Mouse (Mus musculus) neural tube, embryonic 10.5 days (tissue): ENCODE data around the gene 4931429L15Rik.
"Not testable (repeated sequence)": the region's sequence is repeated elsewhere in the genome, so short reads cannot be mapped to it uniquely, and the experiment has no call there.

ENCODE experiments used
- DNase-seq: peaks from one replicate; pipeline ENCODE4 v3.0.0-alpha.2; 2017; ENCODE audit warnings: low spot score; ENCODE audit errors: extremely low spot score

Gene 4931429L15Rik

DNA sequence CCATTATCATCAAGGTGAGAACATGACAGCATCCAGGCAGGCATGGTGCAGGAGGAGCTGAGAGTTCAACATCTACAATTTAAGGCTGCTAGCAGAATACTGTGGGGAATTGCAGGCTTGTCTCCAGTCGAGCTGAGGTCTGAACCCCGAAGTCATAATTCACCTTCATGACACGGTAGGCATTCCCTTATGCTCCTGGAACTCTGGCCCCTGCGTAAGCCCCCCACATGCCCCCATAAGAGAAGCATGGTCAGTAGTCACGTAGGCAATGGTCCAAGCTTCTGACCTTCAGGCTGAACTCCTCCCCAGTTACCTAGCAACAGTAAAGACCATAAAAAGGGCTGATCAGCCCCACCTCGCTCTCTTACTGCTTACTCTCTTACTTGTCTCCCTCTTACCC is at the start of gene 4931429L15Rik:
Gene 4931429L15Rik, minus strand, starts transcription at position 101 of the 400 bp plus-strand sequence.
- DNase-seq: not testable (repeated sequence)

- no peak for DNase-seq
Observed at GRCm38 (mm10) chr9:46362459-46362858, 42.7 kb upstream of the 4931429L15Rik start.

GRCm38 (mm10) chr9:46361461-46362111 is 41.8 kb upstream of the 4931429L15Rik start:
- no peak for DNase-seq

DNA sequence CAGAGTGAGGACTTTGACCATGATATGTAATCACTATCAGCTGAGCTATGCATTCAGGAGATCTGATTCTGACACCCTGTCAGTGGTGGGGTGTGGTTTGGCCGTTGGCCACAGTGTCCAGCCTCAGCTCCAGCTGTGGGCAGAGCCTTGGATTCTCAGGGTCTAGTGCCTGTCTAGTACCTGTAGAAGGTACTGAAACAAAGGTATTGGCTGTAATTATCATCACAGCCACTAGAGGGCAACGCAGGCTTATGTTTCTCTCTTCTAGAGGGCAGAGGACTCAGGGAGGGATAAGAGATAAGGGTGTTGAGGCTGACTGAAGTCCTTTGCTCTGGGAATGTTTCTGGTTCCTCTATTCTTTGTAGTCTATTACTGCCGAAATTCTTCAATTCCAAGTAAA is 34.2 kb upstream of the 4931429L15Rik start:
- peak; percentile 59 for DNase-seq

DNA sequence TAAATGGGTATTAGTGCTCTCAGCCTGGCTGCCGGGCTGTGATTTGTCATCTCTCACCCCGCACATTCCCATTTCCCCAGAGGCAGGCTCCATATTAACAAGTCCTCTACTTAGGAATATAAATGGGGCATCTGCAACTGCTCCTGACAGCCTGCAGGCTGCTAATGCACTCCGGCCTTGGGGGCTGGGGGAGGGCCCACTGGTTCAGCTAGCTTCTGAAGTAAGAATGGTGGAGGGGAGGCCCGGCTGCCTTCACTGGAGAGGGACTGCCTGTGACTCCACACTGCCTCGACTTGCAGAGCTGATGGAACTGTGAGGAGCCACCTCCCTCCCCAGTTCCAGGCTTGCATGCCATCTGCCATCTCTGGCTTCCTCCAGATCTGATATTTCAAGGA is 33.5 kb upstream of the 4931429L15Rik start:
- DNase-seq: no peak

DNA sequence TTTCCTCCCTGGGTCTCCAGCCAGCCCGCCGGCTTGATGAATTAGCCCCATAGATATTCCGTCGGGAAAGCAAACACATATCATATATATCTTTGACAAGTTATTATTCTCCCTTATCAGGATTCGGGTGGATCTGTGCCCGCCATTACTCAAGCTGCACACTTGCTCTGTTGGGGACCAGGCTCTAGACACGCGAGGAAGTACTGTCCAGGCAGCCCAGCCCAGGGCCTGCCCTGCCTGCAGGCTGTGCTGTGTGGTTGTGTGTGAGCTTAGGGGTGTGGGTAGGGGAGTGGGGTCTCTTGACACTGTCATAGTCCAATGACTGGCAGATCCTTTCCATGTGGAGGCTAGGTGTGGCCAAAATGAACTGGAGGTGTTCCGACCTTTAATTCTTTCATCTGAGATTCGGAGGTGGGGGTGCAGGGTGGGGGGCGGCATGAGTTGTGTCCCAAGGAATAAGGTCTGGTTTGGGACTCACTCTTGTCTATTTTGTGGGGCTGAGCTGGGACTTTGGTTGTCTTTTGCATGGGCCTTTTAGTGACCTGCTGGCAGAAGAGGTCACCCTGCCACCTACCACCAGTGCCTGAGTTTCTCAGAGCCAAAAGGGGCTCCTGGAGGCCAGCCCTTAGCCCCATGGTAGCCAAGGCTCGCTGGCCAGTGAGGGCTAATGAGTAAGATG is 33.0 kb upstream of the 4931429L15Rik start:
- DNase-seq: no peak

GRCm38 (mm10) chr9:46350451-46350981 is 30.7 kb upstream of the 4931429L15Rik start:
- DNase-seq: no peak

DNA sequence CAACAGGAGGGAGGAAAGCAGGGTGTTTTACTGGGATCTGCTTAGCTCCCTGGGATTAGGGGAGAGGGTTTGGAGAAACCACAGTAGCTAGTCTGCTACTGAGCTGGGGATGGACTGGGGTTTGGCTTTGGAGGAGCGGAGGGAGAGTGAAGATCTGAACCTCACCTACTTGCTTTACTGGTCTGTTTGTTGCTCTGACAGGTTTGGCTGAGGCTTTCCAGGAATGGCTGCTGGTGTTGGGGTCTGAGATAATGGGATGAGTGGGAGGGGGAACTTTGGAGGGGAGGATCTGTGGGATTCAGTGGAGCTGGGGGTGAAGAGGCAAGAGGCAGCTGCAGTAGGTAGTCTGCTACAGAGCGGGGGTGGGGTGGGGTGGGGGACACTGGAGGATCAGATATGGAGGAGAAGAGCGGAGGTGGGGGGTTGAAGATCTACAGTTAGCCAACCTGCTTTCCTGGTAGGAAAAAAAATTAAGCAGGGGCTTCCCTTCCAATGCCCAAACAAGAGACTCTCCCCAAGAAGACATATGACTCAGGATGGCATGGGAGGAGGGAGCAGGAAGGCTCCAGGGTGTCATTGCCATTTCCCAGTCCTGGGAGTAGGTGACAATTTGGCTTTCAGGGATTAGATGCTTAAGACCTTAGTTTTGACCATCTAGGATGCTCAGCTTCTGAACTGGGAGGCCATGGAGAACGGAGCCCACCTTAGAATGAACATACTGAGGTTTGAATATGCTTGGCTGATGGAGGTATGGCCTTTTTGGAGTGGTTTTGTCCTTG is 26.3 kb upstream of the 4931429L15Rik start:
- no peak for DNase-seq

GRCm38 (mm10) chr9:46339051-46339652 is 19.4 kb upstream of the 4931429L15Rik start:
- DNase-seq: no peak

GRCm38 (mm10) chr9:46338384-46338783 is 18.6 kb upstream of the 4931429L15Rik start:
- no peak for DNase-seq

DNA sequence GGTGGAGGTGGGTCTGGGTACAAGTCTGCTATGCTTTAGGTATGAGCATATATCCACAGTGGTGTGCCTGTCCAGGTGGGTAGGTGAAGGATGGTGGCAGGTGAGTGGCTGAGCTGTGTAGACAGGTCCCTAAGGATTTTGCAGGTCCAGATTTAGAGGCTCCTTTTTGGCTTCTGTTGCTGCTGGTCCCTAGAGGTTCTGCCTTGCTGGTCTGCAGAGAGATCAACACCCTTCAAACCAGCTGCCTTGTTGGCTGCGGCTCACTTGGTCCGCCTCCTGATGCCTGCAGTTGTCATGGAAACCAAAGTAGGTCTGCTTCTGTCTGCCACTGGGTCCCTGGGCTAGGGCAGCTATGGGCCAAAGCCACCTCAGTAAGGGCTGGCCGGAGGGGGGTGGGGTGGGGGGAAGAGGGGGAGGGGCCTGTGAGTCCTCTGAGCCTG is 18.1 kb upstream of the 4931429L15Rik start:
- DNase-seq: no peak

DNA sequence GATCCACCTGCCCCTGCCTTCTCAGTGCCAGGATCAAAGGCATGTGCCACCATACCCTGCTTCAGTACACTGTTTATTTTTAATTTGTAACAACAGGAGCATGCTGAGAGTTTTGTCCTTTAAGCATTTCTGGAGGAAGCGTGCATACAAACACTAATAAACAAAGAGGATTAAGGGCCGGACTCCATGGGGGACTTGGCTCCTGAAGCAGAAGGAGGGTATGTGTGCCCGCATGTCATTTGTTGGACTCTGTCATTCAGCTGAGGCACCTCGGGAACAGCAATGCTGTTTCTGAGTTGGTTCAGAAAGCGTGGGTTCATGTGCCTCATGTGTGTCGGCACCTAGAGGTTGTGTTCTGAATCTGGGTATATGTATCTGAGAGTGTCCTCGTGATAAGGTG is 17.5 kb upstream of the 4931429L15Rik start:
- DNase-seq: no peak

GRCm38 (mm10) chr9:46336294-46336693 is 16.5 kb upstream of the 4931429L15Rik start:
- not testable (repeated sequence) for DNase-seq

- no peak for DNase-seq
Observed at GRCm38 (mm10) chr9:46335461-46335995, 15.7 kb upstream of the 4931429L15Rik start.

DNA sequence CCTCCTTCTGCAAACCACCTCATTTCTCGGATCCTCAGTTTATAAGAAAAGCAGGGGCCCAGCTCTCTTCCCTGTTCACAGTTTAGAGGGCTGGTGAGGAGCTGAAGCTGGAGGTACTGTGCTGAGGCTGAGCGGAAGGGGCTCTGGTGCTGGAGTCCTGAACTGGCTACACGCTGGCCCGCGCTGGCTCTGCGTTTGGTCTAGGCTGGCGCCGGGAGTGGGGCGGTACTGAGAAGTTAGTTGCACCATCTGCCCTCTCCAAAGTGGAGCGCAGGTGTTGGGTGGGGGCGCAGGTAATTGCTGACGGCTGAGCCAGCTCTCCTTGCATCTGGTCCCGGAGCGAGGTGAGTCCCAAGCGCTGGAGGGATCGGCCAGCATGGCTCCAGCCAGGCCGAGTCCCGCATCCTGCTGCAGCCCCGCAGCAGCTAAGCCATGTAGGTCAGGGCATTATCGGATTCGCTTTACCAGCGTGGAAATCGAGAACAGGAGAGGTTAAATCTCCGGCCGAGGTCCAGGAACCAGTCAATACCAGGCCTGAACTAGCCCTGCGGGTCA is 14.8 kb upstream of the 4931429L15Rik start:
- no peak for DNase-seq

DNA sequence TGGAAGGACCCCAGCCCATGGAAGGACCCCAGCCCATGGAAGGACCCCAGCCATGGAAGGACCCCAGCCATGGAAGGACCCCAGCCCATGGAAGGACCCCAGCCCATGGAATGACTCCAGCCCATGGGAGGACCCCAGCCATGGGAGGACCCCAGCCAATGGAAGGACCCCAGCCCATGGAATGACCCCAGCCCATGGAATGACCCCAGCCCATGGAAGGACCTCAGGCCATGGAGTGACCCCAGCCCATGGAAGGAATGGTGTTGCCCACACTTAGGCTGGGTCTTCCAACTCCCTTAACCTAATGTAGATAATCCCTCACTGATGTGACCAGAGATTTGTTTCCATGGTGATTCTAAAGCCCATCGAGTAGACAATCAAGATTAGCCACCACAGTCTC is 11.5 kb upstream of the 4931429L15Rik start:
- DNase-seq: no peak

DNA sequence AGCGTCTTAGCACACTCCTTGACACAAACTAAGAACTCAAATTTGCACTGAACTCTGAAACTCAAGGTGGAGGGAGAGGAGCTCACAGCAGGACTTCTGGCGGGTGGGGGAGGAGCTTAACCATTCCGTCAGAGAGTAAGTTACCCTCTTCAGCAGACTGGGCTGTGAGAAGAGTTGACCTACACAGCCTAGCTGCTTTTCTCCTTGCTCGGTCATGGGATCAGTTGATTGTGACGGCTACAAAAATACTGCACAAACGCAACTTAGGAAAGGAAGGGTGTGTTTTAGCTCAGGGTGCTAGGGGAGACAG is 10.8 kb upstream of the 4931429L15Rik start:
- no peak for DNase-seq

DNA sequence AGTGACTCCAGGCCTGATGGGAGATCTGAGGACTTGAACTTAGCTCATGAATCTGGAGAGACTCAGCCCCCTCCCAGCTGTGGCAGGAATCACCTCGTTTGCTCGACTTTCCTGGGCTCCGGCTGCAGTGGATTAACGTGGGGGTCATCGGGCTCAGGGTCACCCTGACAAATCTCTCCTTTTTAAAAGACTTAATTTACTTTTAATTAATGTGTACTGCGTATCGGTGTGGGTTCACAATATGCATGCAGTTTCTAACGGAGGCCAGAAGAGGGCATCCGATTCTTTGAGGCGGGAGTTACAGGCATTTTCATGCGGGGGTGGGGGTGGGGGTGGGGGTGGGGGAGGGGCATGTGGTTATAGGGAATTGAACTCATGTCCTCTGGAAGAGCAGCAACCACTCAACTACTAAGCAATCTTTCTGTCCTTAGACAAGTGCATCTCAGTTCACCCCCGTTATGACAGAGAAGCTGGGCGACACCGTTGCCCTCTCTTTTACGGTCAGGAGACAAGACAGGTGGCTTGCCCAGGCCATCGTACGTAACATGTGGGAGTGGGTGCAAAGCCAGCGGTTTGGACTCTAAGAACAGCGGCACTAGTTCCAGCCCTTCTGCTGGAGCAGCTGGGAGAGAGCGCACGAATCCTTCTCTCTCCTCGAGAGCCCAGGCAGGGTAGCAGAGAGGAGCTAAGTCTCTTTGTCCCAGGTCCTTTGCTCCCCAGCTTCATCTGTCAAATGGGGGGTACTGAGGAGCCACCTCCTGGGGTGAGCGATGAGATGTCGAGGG is 10.2 kb upstream of the 4931429L15Rik start:
- no peak for DNase-seq

GRCm38 (mm10) chr9:46329250-46329648 is 9.5 kb upstream of the 4931429L15Rik start:
- peak; percentile 78 for DNase-seq

GRCm38 (mm10) chr9:46328572-46329249 is 8.9 kb upstream of the 4931429L15Rik start:
- peak; percentile 89 for DNase-seq
